Mouse (Mus musculus): ENCODE measurements around the gene Mboat2. TPM values are rescaled to one million over a fixed set of nuclear protein-coding genes. Genes with fewer than 3 reads are reported as not detected.

The Mboat2 gene
- total and polyA plus RNA-seq, 2 experiments from 2014 or later: 24.8 to 34.4 TPM

DNA sequence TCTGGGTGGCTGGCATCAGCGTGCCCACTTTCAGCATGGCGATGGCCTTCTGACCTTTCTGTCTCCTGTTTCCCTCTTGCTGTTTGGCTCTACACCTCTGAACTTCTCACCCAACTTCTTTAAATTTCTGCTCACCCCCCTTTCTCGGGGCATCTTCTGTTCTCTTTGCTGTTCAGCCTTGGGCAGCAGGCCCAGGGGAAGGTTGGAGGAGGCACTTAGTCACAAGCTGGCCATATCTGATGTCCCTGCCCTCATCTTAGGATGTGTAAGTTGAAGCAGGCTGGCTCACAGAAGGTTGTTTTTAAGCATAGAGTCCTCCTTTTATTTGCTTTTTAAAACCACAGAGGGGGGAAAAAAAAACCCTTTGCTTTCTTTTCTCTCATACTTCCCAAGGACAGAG is 103.3 kb downstream of the Mboat2 start:
- H3K9me3 ChIP-seq (replicated peaks; ENCODE audit: control insufficient read depth, low read length): no peaks in the 10 kb centered on the region
- H3K27me3 ChIP-seq (ENCODE audit: control insufficient read depth, insufficient read depth, low read length): no peaks in the 10 kb centered on the region
- no peak overlapping the region for H3K4me2 ChIP-seq (ENCODE audit: low read depth, low read length)
- H3K27ac ChIP-seq (ENCODE audit: low read depth): no peak overlapping the region
- H3K9ac ChIP-seq (replicated peaks; ENCODE audit: low read depth, low read length): no peak overlapping the region
- 73% methylated on average over 3 of the region's 3 CpGs for WGBS
- H3K4me3 ChIP-seq (ENCODE audit: low read depth, low read length): no peak overlapping the region
- no peak for TF ChIP-seq EP300 (IDR thresholded peaks at IDR 0.05; ENCODE audit: low read depth)
- TF ChIP-seq CTCF (IDR thresholded peaks at IDR 0.05; ENCODE audit: low read depth): no peak
- peaks cover 11% of the 10 kb centered on the region; the same call in 1 of the 2 replicates for H3K4me1 ChIP-seq (ENCODE audit: control insufficient read depth, insufficient read depth)
- DNase-seq (ENCODE audit: low spot score) (no peak), ATAC-seq (ENCODE audit: insufficient read depth, low read depth) (no peak)
- no peaks in the 10 kb centered on the region for H3K36me3 ChIP-seq (replicated peaks; ENCODE audit: control insufficient read depth, insufficient read depth, low read length)

DNA sequence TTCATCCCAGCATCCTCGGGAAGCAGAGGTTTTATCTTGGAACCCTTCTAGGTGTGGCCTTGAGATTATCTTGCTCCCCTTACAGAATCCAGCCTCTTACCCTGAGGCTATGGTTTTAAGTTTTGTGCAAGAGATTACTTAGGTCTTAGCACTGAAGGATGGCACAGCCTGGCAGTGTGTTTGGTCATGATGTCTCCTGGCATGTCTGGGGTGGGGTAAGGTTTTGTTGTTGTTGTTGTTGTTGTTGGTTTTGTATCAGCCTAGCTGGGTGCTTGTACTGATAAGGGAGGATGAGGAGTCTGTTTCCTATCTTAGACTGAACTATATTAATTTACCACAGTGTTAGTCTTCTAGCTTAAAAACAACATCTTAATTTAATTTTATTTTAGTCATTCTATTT is 105.6 kb downstream of the Mboat2 start:
- DNase-seq (ENCODE audit: low spot score): no peak
- H3K36me3 ChIP-seq (replicated peaks; ENCODE audit: control insufficient read depth, insufficient read depth, low read length): peaks cover 8% of the 10 kb centered on the region; the same call in 1 of the 2 replicates
- no peak overlapping the region for H3K9ac ChIP-seq (replicated peaks; ENCODE audit: low read depth, low read length)
- H3K4me1 ChIP-seq (ENCODE audit: control insufficient read depth, insufficient read depth): peaks cover 10% of the 10 kb centered on the region; the same call in 1 of the 2 replicates
- ATAC-seq (ENCODE audit: insufficient read depth, low read depth): no peak
- no peak for TF ChIP-seq EP300 (IDR thresholded peaks at IDR 0.05; ENCODE audit: low read depth)
- TF ChIP-seq CTCF (IDR thresholded peaks at IDR 0.05; ENCODE audit: low read depth): no peak
- H3K27ac ChIP-seq (ENCODE audit: low read depth): no peak overlapping the region
- no peak overlapping the region for H3K4me2 ChIP-seq (ENCODE audit: low read depth, low read length)
- H3K4me3 ChIP-seq (ENCODE audit: low read depth, low read length): no peak overlapping the region
- WGBS: 6% methylated on average over 1 of the region's 1 CpGs
- H3K27me3 ChIP-seq (ENCODE audit: control insufficient read depth, insufficient read depth, low read length): no peaks in the 10 kb centered on the region
- no peaks in the 10 kb centered on the region for H3K9me3 ChIP-seq (replicated peaks; ENCODE audit: control insufficient read depth, low read length)

DNA sequence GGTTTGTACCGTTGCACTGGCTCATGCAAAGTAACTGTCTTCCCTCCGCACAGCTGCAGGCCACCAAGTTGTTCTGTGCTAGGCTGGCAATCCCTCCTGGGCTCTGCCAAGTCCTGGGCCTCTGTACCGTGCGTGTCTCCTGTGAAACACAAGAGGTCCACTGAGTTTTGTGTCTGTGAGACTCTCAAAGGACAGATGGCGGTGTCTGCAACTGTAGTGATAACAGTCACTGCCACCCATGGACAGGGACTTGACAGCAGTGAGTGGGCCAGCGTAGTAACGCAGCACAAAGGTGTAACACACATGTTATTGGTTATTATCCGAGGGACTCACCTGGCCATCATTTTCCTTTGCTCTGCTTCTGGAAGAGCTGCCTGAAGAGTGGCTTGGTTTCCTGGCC is 108.7 kb downstream of the Mboat2 start:
- no peak for TF ChIP-seq CTCF (IDR thresholded peaks at IDR 0.05; ENCODE audit: low read depth)
- TF ChIP-seq EP300 (IDR thresholded peaks at IDR 0.05; ENCODE audit: low read depth): no peak
- Histone ChIP-seq H3K4me3 (ENCODE audit: low read depth, low read length) (no peak overlapping the region), H3K4me1 (ENCODE audit: control insufficient read depth, insufficient read depth) (no peaks in the 10 kb centered on the region), H3K9me3 (replicated peaks; ENCODE audit: control insufficient read depth, low read length) (no peaks in the 10 kb centered on the region), H3K27ac (ENCODE audit: low read depth) (no peak overlapping the region), H3K4me2 (ENCODE audit: low read depth, low read length) (no peak overlapping the region), H3K9ac (replicated peaks; ENCODE audit: low read depth, low read length) (no peak overlapping the region), H3K27me3 (ENCODE audit: control insufficient read depth, insufficient read depth, low read length) (no peaks in the 10 kb centered on the region), H3K36me3 (replicated peaks; ENCODE audit: control insufficient read depth, insufficient read depth, low read length) (peaks cover 12% of the 10 kb centered on the region; the same call in 1 of the 2 replicates)
- 83% methylated on average over 8 of the region's 8 CpGs for WGBS
- no peak for DNase-seq (ENCODE audit: low spot score)
- no peak for ATAC-seq (ENCODE audit: insufficient read depth, low read depth)

DNA sequence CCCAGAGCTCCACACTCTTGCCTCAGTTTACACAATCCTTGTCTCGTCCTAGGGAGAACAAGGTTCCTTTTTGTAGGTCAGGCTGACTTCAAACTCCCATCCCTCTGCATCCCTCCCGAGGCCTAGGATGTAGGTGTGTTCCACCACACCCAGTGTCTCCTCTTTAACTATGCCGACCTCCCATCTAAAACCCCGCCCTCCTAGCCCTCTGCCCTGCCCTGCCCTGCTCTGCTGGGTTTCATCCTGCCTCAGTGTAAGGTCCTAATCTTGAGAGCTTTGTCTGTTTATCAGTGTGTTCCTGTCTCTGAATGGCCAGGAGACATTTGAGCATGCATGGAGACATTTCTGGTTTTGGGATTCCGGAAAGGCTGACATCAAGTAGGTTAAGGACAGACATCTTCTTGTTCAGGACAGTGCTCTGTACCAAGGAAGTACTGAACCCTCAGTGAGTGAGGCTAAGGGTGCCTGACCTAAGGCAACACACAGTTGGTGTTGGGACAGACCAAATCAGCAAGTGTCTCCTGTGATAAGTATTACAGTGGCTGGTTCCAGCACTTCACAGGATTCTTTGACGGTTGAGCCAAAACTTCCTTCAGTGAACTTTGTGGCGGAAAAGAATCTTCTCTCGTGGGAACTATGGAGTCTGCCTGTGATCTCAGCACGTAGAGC is 112.1 kb downstream of the Mboat2 start:
- ATAC-seq (ENCODE audit: insufficient read depth, low read depth) (no peak), DNase-seq (ENCODE audit: low spot score) (no peak)
- H3K9me3 ChIP-seq (replicated peaks; ENCODE audit: control insufficient read depth, low read length): no peaks in the 10 kb centered on the region
- H3K4me1 ChIP-seq (ENCODE audit: control insufficient read depth, insufficient read depth): no peaks in the 10 kb centered on the region
- no peak overlapping the region for H3K4me2 ChIP-seq (ENCODE audit: low read depth, low read length)
- H3K4me3 ChIP-seq (ENCODE audit: low read depth, low read length): no peak overlapping the region
- H3K9ac ChIP-seq (replicated peaks; ENCODE audit: low read depth, low read length): no peak overlapping the region
- no peak for TF ChIP-seq CTCF (IDR thresholded peaks at IDR 0.05; ENCODE audit: low read depth)
- no peak for TF ChIP-seq EP300 (IDR thresholded peaks at IDR 0.05; ENCODE audit: low read depth)
- no peaks in the 10 kb centered on the region for H3K27me3 ChIP-seq (ENCODE audit: control insufficient read depth, insufficient read depth, low read length)
- H3K36me3 ChIP-seq (replicated peaks; ENCODE audit: control insufficient read depth, insufficient read depth, low read length): peaks cover 12% of the 10 kb centered on the region; the same call in 1 of the 2 replicates
- H3K27ac ChIP-seq (ENCODE audit: low read depth): no peak overlapping the region
- 66% methylated on average over 9 of the region's 9 CpGs for WGBS

DNA sequence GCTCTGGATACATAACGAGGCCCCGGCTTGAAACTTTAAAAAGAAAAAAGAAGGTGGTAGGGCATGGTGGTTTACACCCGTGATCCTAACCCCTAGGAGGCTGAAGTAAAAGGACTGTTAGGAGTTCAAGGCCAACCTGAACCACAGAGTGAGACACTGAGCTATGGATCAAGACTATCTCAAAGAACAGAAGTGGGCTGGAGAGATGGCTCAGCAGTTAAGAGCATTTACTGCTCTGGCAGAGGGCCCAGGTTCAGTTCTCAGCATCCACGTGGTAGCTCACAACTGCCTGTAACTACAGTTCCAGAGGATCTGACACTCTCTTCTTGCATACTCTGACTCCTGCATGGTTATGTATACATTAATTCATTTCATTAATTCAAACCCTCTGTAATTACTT is 112.7 kb downstream of the Mboat2 start:
- H3K27ac ChIP-seq (ENCODE audit: low read depth): no peak overlapping the region
- no peak overlapping the region for H3K9ac ChIP-seq (replicated peaks; ENCODE audit: low read depth, low read length)
- H3K27me3 ChIP-seq (ENCODE audit: control insufficient read depth, insufficient read depth, low read length): no peaks in the 10 kb centered on the region
- no peak overlapping the region for H3K4me3 ChIP-seq (ENCODE audit: low read depth, low read length)
- ATAC-seq (ENCODE audit: insufficient read depth, low read depth): no peak
- DNase-seq (ENCODE audit: low spot score): no peak
- WGBS: 78% methylated on average over 4 of the region's 4 CpGs
- H3K9me3 ChIP-seq (replicated peaks; ENCODE audit: control insufficient read depth, low read length): no peaks in the 10 kb centered on the region
- no peak overlapping the region for H3K4me2 ChIP-seq (ENCODE audit: low read depth, low read length)
- H3K36me3 ChIP-seq (replicated peaks; ENCODE audit: control insufficient read depth, insufficient read depth, low read length): peaks cover 12% of the 10 kb centered on the region; the same call in 1 of the 2 replicates
- no peaks in the 10 kb centered on the region for H3K4me1 ChIP-seq (ENCODE audit: control insufficient read depth, insufficient read depth)
- TF ChIP-seq EP300 (IDR thresholded peaks at IDR 0.05; ENCODE audit: low read depth): no peak
- TF ChIP-seq CTCF (IDR thresholded peaks at IDR 0.05; ENCODE audit: low read depth): no peak

DNA sequence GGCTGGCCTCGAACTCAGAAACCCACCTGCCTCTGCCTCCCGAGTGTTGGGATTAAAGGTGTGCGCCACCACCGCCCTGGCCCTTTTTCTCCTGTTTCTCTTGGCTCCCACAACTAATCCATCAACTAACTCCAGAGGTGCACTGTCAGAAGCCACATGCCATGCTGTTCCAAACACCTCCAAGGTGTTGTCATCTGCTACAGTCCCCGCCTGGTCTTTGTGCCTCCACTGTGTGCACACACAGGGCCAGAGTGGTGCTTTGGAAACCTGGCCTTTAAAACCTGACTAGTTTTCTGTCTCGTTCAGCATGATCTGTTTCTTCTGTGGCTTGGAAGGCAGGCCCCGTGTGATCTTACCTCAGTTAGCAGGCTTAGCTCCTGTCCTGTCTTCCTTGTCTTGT is 113.9 kb downstream of the Mboat2 start:
- Histone ChIP-seq H3K27ac (ENCODE audit: low read depth) (no peak overlapping the region), H3K27me3 (ENCODE audit: control insufficient read depth, insufficient read depth, low read length) (no peaks in the 10 kb centered on the region), H3K4me1 (ENCODE audit: control insufficient read depth, insufficient read depth) (no peaks in the 10 kb centered on the region), H3K9me3 (replicated peaks; ENCODE audit: control insufficient read depth, low read length) (no peaks in the 10 kb centered on the region), H3K4me2 (ENCODE audit: low read depth, low read length) (no peak overlapping the region), H3K9ac (replicated peaks; ENCODE audit: low read depth, low read length) (no peak overlapping the region), H3K4me3 (ENCODE audit: low read depth, low read length) (no peak overlapping the region), H3K36me3 (replicated peaks; ENCODE audit: control insufficient read depth, insufficient read depth, low read length) (peaks cover 12% of the 10 kb centered on the region; the same call in 1 of the 2 replicates)
- TF ChIP-seq CTCF (IDR thresholded peaks at IDR 0.05; ENCODE audit: low read depth) (no peak), EP300 (IDR thresholded peaks at IDR 0.05; ENCODE audit: low read depth) (no peak)
- no peak for DNase-seq (ENCODE audit: low spot score)
- peak; percentile 57; the same call in 1 of the 2 replicates for ATAC-seq (ENCODE audit: insufficient read depth, low read depth)
- WGBS: 59% methylated on average over 7 of the region's 7 CpGs

All from heart, postnatal 0 days (tissue).